Mouse (Mus musculus) lung, postnatal 25 days (tissue): ENCODE results near the gene Arhgef15.
"Not testable (repeated sequence)": the region's sequence is repeated elsewhere in the genome, so short reads cannot be mapped to it uniquely, and the experiment has no call there.

Source experiments
- DNase-seq: peaks from one replicate; pipeline ENCODE4 v3.0.0; 2022; ENCODE audit warnings: low spot score

The Arhgef15 gene

GRCm38 (mm10) chr11:68965050-68965449 is 7.8 kb upstream of the Arhgef15 start:
- no peak for DNase-seq

DNA sequence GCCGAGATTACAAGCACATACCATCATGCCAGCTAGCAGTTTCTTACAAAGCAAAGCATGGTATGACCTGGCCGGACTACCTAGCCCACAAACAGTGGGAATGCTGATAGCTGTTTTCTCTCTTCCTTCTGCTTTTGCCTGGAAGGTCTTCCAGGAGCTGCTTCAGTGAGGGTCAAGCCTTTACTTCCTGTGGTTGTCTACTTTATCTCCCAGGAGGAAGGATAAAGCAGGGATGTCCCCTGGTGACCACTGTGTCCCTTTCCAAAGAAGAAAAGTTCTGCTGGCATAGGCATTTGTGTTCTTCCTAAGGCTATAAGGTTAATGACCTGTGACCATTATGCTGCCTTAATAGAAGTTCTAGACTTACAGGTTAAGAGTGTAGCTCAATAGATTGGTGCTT is 6.1 kb upstream of the Arhgef15 start:
- DNase-seq: no peak

- DNase-seq: not testable (repeated sequence)
These were observed 4.9 kb upstream of the Arhgef15 start for GRCm38 (mm10) chr11:68962159-68962558.

- DNase-seq: no peak
These were observed 4.3 kb upstream of the Arhgef15 start for GRCm38 (mm10) chr11:68961596-68961995.

DNA sequence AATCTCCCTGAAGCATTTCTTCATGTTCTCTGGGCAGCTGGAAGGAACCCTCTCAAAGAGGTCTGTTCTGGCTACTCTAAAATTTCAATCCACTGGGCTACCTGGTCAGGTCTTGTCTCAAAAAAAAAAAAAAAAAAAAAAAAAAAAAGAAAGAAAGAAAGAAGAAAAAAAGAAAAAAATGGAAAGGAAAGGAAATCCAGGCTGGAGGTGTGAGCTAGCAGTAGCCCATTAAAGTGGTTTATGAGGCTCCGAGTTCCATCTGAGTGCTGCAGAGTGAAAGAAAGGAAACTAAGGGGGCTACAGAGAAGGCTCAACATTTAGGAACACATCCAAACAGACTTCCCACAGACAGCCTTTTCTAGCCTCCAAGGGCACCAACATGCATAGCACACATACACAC is 691 bp upstream of the Arhgef15 start:
- DNase-seq: no peak

DNA sequence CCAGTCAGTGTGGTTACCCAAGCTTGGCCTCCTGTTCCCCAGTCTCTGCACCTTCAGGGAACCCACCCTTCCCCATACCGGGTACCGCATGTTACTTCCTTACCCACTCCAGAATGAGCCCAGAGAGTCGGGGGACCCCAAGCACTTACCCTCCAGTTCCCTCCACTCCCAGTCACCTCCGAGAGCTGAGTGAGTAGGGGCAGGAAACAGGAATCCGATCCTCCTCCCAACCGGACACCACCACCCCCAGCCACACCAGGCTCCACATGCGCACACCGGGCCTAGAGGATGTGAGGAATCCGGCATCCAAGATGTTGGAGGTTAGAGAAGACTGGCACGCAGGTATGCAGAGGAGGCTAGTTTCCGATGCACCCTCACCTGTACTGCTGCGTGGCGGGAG is 583 bp downstream of the Arhgef15 start:
- peak; percentile 55 for DNase-seq

GRCm38 (mm10) chr11:68956107-68956506 is 1.2 kb downstream of the Arhgef15 start:
- DNase-seq: peak; percentile 66

DNA sequence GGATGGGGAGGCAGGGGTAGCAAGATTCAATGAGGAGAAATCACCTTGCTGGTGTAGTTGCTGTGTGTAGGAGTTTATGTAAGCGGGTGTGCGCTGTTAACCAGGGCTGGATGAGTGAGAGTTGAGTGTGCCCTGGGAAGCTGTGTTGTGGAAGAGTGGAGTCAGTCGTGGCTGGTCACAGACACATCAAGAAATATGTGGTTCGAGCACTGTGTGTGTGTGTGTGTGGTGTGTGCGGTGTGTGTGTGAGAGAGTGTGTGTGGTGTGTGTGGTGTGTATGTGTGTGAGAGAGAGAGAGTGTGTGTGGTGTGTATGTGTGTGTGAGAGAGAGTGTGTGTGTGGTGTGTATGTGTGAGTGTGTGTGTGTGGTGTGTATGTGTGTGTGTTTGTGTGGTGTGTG is 1.8 kb downstream of the Arhgef15 start:
- no peak for DNase-seq

- no peak for DNase-seq
These were observed 2.9 kb downstream of the Arhgef15 start for GRCm38 (mm10) chr11:68954408-68954807.

DNA sequence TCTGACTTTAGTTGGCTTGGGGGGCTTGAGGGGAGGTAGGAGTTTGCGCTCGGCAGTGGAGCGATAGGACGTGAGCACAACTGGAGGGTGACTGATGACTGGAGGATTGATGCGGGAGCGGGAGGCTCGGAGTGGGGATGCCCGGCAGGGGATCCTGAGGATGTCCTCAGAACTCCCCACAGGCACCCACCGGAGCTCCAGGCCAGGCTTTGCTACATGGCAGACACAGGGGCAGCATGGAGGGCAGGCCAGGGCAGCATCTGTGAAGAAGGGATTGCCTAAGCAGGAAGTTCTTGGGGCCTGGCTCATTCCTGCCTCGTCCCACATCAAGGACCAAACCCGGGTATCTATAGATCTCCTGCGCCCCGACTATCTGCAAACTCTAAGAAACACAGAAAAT is 3.4 kb downstream of the Arhgef15 start:
- DNase-seq: no peak

DNA sequence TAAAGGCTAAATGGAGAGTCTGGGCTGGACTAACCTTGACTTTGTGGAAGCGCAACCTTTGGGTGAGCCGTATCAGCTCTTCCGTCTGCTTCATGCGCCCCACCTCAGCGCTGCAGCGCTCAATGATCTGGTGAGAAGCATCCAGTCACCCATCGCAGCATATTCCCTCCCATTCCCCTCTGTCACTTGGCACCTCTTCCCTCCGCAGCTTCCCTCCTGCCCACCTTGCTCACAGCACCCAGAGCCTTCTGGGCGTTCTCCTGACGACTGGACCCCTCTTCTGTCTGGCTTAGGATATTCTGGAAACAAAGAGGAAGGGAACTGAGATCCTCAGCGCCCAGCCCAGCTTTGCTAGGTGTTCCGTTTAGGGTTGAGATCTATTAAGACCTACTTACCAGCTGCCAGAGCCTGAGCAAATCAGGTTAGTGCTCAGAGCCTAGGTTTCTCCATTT is 9.7 kb downstream of the Arhgef15 start:
- no peak for DNase-seq

DNA sequence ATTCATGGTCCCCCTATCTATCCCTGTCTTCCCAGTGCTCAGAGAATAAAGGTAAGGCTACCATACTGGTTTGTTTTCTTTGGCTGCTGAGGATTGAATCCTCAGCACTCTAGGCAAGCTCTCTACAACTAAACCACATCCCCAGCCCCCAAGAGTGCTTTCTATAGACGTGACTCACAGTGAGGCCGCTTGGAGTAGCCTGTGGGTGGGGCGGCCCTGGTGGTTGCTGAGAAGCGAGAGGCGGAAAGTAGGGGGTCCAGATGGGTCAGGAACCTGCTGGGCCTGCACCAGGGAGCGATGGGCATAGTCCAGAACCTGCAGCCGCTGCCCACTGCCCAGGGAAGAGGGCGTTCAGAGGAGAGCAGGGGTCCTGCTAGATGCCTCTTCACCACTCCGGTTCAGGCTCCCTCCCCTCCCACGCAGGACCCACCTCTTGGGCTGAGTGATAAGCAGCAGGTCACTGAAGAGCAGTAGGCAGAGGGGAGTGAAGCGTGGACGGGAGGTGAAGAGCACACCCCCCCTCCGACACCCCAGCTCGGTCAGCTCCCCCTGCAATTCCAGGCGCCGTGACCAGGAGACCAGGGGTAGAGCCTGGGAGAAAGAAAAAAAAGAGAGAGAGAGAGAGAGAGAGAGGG is 10.4 kb downstream of the Arhgef15 start:
- no peak for DNase-seq

DNA sequence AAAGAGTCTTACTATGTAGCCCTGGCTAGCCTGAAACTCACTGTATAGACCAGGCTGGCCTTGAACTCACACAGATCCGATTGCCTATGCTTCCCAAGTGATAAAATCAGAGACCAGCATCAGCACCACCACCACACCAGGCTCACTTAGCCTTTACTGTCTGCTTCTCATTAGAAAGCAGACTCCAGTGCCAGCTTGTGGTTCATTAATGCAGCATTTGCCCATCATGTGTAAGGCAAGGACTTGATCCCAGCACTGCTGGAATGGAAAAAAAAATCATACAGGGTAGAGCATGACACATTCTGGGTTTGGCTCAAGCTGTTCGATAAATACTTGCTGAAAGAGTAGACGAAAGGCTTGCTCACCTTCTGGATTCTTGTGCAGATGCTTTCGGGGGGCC is 11.3 kb downstream of the Arhgef15 start:
- no peak for DNase-seq

DNA sequence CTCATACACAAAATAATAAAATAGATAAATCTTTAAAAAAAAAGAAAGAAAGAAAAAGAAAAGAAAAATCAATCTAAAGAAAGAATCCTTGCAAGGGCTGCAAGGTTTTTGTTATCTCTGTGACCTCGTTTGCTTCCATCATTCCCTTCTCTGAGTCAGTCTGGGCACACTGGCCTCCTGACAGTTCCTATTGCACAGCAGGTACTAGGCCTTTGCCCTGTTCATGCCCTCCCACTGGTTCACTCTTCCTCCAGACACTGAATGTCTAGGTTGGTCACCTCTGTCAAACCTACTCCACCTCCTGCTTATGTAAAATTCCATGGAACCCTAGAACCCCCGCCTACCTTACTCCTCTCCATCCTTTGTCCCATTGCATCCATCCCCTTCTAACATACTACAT is 12.0 kb downstream of the Arhgef15 start:
- no peak for DNase-seq

- no peak for DNase-seq
These were observed 14.5 kb downstream of the Arhgef15 start for GRCm38 (mm10) chr11:68942731-68943130.

DNA sequence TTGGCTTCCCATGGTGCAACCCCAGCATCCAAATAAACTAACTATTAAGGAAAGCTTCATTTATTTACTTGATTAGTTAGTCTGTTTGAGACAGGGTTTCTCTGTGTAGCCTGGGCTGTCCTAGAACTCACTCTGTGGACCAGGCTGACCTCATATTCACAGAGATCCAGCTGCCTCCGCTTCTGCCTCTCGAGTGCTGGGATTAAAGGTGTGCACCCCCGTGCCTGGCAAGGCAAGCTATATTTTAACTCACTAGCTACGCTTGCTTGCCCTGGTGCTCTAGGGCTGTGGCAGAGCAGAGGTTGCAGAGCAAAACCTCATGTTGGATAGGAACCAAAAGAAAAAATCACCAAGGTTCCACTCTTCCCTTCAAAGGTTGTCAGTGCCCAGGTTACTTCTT is 16.8 kb downstream of the Arhgef15 start:
- no peak for DNase-seq

GRCm38 (mm10) chr11:68939451-68940304 is 17.6 kb downstream of the Arhgef15 start:
- peak; percentile 94 for DNase-seq

GRCm38 (mm10) chr11:68936951-68937350 is 20.3 kb downstream of the Arhgef15 start:
- DNase-seq: not testable (repeated sequence)

DNA sequence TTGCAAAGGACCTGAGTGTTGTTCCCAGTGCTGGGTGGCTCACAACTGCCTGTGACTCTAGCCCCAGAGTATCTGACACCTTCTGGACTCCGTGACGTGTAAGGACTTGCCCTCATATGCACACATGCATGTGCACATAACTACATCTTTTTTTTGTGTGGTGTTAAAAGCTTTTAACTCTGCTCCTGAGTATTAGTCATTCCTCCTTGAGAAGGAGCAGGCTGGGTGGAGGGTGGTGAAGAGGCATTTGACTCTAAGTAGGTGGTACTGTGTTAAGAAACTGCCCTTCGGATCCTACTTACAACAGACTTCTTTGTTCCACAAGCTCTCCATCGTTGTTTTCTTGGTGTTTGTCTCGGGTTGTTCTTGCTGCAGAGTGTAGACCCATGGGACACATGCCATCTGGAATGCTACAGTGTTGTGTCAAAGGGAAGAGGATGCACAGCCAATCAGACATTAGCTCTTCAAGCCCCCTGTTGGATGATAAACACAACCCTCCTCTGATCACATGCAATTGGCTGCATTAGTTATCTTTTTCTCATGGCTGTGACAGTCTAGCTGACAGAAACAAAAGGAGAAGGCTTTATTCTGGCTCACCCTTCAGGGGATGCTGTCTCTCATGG is 23.3 kb downstream of the Arhgef15 start:
- no peak for DNase-seq

GRCm38 (mm10) chr11:68929947-68930346 is 27.3 kb downstream of the Arhgef15 start:
- no peak for DNase-seq

GRCm38 (mm10) chr11:68926981-68927380 is 30.3 kb downstream of the Arhgef15 start, which contains the start of gene Odf4:
Gene Odf4, minus strand, starts transcription at chr11:68927081.
- DNase-seq: no peak

DNA sequence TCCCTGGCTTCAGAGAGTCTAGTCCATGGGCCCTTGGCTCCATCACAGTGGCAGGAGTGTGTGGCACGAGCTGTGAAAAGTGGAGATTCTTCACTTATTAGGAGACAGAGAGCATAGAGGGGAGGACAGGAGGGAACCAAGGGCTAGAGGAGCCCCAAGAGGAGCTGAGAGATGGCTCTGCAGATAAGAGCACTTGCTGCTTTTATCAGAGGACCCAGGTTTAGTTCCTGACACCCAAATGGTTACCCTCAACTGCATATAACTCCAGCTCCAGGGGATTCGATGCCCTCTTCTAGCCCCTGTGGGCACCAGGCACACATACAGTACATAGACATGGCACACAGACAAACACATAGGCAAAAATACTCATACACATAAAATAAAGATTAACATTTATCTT is 32.5 kb downstream of the Arhgef15 start:
- no peak for DNase-seq

- no peak for DNase-seq
These were observed 34.1 kb downstream of the Arhgef15 start for GRCm38 (mm10) chr11:68923191-68923590.
